Mouse (Mus musculus): ENCODE data around the gene Pam.

DNA sequence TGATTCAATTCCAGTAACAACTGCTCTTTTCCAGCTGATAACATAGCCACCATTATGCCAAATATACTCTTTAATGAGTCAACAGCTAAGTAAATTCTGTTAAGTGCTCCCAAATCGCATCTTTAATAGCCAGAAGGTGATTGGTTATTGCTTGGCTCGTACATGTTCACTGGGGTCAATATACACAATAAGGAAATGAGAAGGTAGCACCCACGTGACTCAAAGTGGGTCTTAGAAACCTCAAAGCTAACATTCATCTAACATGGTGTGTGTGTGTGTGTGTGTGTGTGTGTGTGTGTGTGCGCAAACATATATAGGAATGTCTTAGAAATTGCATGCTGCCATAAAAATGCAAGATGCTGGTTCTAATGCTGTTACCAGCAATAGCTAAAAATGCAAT lies 79.9 kb downstream of the Pam start:
- TF ChIP-seq CTCF (IDR thresholded peaks at IDR 0.05; ENCODE audit: control insufficient read depth, insufficient read depth, low read length) (no peak), POLR2A (IDR thresholded peaks at IDR 0.05; ENCODE audit: borderline replicate concordance, control insufficient read depth, low read depth, low read length) (no peak)
